Mouse (Mus musculus): ENCODE data around the gene Kank1. TPM values are rescaled to one million over a fixed set of nuclear protein-coding genes. Genes with fewer than 3 reads are reported as not detected.
A peak's percentile ranks its signal among the peaks of the same experiment; 100 is the strongest.

Kank1 gene
- total and polyA plus RNA-seq, 2 experiments from 2014 or later = 6.0 to 16.6 TPM

GRCm38 (mm10) chr19:25230058-25230974 is 6.5 kb upstream of the Kank1 start:
- Histone ChIP-seq H3K4me3 (ENCODE audit: low read depth, low read length) (no peak overlapping the region), H3K4me1 (ENCODE audit: insufficient read depth, low read length) (no peaks in the 10 kb centered on the region), H3K9me3 (ENCODE audit: low read length) (no peaks in the 10 kb centered on the region), H3K27me3 (ENCODE audit: insufficient read depth, low read length) (no peaks in the 10 kb centered on the region), H3K36me3 (ENCODE audit: insufficient read depth, low read length) (no peaks in the 10 kb centered on the region), H3K27ac (ENCODE audit: low read depth, low read length) (no peak overlapping the region), H3K4me2 (ENCODE audit: low read depth, low read length, poor library complexity, severe bottlenecking) (no peak overlapping the region), H3K9ac (replicated peaks; ENCODE audit: low read length, poor library complexity, severe bottlenecking) (no peak overlapping the region)
- DNase-seq (ENCODE audit: low spot score) (peak; percentile 34), ATAC-seq (ENCODE audit: low FRiP score) (no peak)
- no peak for TF ChIP-seq CTCF (IDR thresholded peaks at IDR 0.05)
- 74% methylated on average over 4 of the region's 4 CpGs for WGBS

DNA sequence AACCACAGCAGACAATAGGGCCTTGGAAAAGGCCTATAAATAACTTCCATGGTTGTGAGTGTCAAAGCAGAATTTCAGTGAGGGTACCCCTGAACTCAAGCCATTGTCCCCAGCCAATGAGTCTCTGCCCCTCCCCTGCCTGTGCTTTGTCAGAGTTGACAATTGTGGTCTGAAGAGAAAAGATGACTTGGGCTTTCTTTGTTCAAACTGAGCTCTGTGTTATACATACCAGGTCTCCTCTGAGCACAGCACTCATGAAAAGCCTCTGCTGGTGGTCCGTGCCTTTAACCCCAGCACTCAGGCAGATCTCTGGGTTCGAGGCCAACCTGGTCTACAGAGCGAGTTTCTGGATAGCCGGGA is 5.8 kb upstream of the Kank1 start:
- H3K9me3 ChIP-seq (ENCODE audit: low read length) = no peaks in the 10 kb centered on the region
- no peak overlapping the region for H3K4me2 ChIP-seq (ENCODE audit: low read depth, low read length, poor library complexity, severe bottlenecking)
- no peaks in the 10 kb centered on the region for H3K4me1 ChIP-seq (ENCODE audit: insufficient read depth, low read length)
- H3K27me3 ChIP-seq (ENCODE audit: insufficient read depth, low read length) = no peaks in the 10 kb centered on the region
- no peak overlapping the region for H3K4me3 ChIP-seq (ENCODE audit: low read depth, low read length)
- TF ChIP-seq CTCF (IDR thresholded peaks at IDR 0.05) = no peak
- DNase-seq (ENCODE audit: low spot score) (no peak), ATAC-seq (ENCODE audit: low FRiP score) (no peak)
- H3K36me3 ChIP-seq (ENCODE audit: insufficient read depth, low read length) = no peaks in the 10 kb centered on the region
- H3K9ac ChIP-seq (replicated peaks; ENCODE audit: low read length, poor library complexity, severe bottlenecking) = no peak overlapping the region
- no peak overlapping the region for H3K27ac ChIP-seq (ENCODE audit: low read depth, low read length)
- WGBS = 46% methylated on average over 4 of the region's 4 CpGs

DNA sequence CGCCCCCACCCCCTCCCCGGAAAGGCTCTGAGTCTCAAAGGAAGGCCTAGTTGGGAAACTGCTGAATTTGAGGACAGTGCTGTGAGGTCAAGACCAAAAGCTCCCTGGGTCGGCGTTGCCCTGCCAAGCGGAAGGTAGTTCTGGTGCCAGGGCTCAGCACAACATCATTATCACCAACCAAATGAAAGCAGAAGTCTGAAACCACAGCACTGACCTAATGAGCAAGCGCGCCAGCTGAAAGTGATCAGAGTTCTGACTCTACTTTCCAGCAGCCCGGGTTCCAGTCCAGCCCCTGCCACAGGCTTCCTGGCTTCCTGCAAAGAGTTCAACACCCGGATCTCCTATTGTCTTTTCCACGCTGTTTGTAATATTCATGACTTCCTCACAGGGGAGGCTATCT is 4.7 kb upstream of the Kank1 start:
- DNase-seq (ENCODE audit: low spot score) = no peak
- Histone ChIP-seq H3K9me3 (ENCODE audit: low read length) (no peaks in the 10 kb centered on the region), H3K4me2 (ENCODE audit: low read depth, low read length, poor library complexity, severe bottlenecking) (no peak overlapping the region), H3K27me3 (ENCODE audit: insufficient read depth, low read length) (no peaks in the 10 kb centered on the region), H3K27ac (ENCODE audit: low read depth, low read length) (no peak overlapping the region), H3K36me3 (ENCODE audit: insufficient read depth, low read length) (no peaks in the 10 kb centered on the region), H3K4me1 (ENCODE audit: insufficient read depth, low read length) (no peaks in the 10 kb centered on the region), H3K9ac (replicated peaks; ENCODE audit: low read length, poor library complexity, severe bottlenecking) (no peak overlapping the region), H3K4me3 (ENCODE audit: low read depth, low read length) (no peak overlapping the region)
- 73% methylated on average over 10 of the region's 10 CpGs for WGBS
- TF ChIP-seq CTCF (IDR thresholded peaks at IDR 0.05) = no peak
- ATAC-seq (ENCODE audit: low FRiP score) = no peak

DNA sequence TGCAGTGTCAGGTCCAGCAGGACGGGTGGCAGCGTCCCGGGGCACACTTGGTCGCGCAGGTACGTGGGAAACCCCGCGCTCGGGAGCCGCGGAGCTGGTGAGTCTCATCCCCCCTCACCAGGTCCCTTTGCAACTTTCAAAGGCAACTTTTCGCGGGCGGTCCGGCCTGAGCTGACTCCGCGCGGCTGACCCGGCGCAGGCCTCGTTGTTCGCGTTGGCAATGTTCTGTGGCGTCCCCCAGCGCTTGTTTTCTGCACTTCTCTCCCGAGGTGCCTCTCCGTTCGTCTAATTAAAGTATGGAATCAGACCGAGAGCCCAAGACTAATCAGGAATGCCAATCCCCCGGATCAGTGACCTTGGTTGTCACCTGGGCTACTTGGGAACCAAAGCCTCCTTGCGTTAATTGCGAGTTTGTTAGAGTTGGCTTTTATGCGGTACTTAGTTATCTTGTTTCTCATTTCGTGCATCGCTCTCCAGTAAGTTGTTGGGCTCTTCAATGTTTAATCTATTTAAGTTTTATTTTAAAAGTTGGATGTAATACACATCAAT is 791 bp downstream of the Kank1 start:
- Histone ChIP-seq H3K4me2 (ENCODE audit: low read depth, low read length, poor library complexity, severe bottlenecking) (peak overlapping the region; percentile 99), H3K27me3 (ENCODE audit: insufficient read depth, low read length) (peaks cover 11% of the 10 kb centered on the region), H3K9ac (replicated peaks; ENCODE audit: low read length, poor library complexity, severe bottlenecking) (peak overlapping the region; percentile 42), H3K4me3 (ENCODE audit: low read depth, low read length) (peak overlapping the region; percentile 69), H3K27ac (ENCODE audit: low read depth, low read length) (no peak overlapping the region), H3K9me3 (ENCODE audit: low read length) (no peaks in the 10 kb centered on the region), H3K36me3 (ENCODE audit: insufficient read depth, low read length) (no peaks in the 10 kb centered on the region), H3K4me1 (ENCODE audit: insufficient read depth, low read length) (no peaks in the 10 kb centered on the region; the same call in 1 of the 2 replicates)
- TF ChIP-seq CTCF (IDR thresholded peaks at IDR 0.05) = peak; percentile 51
- ATAC-seq (ENCODE audit: low FRiP score) (0 out of 2 replicates have a peak, but pooled peaks have one; percentile 28), DNase-seq (ENCODE audit: low spot score) (peak; percentile 60)
- under 1% methylated on average over 35 of the region's 35 CpGs for WGBS

DNA sequence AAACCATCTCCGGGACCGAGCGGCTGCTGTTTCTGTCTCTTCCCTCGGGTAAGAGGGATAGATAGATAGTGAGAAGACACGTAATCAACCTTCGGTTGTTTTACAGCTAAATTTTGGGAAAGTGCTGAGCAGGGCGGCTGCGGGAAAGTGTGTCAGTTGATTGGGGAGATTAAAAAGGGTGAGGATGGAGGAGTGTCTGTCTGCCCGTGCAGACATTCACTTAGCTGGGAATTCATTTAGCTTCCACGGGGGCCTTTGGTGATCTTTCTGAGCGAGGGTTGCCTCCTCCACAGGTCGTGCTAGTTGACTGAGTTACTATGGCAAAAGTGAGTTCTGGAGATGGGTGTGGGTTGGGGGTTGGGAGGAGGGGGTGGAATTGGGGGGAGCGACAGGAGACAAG is 1.3 kb downstream of the Kank1 start:
- no peak for DNase-seq (ENCODE audit: low spot score)
- Histone ChIP-seq H3K4me1 (ENCODE audit: insufficient read depth, low read length) (no peaks in the 10 kb centered on the region; the same call in 1 of the 2 replicates), H3K36me3 (ENCODE audit: insufficient read depth, low read length) (no peaks in the 10 kb centered on the region), H3K9me3 (ENCODE audit: low read length) (no peaks in the 10 kb centered on the region), H3K27me3 (ENCODE audit: insufficient read depth, low read length) (peaks cover 11% of the 10 kb centered on the region), H3K4me3 (ENCODE audit: low read depth, low read length) (peak overlapping the region; percentile 69), H3K27ac (ENCODE audit: low read depth, low read length) (no peak overlapping the region), H3K4me2 (ENCODE audit: low read depth, low read length, poor library complexity, severe bottlenecking) (peak overlapping the region; percentile 99), H3K9ac (replicated peaks; ENCODE audit: low read length, poor library complexity, severe bottlenecking) (no peak overlapping the region)
- no peak for ATAC-seq (ENCODE audit: low FRiP score)
- WGBS = 3% methylated on average over 13 of the region's 13 CpGs
- TF ChIP-seq CTCF (IDR thresholded peaks at IDR 0.05) = no peak

DNA sequence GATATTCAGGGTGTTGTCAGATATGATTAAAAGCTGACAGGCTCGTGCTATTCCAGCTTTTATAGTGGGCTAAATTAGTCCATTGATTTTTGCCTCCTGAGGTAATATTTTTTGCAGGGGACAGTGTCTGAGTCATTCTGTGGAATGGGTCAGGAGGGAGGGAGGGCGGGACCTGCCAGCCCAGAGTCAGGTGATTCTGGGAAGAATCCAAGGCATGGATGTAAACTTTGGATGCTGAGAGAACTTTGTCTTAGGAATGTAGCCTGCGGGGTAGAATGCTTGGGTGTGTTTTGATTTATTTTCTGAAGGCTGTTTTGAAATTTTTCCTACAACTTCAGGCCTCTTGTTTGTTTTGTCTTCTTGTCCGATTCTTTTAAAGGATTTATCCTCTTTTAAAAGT is 6.8 kb downstream of the Kank1 start:
- H3K36me3 ChIP-seq (ENCODE audit: insufficient read depth, low read length) = no peaks in the 10 kb centered on the region
- H3K27ac ChIP-seq (ENCODE audit: low read depth, low read length) = no peak overlapping the region
- 84% methylated on average over 4 of the region's 4 CpGs for WGBS
- no peak for TF ChIP-seq CTCF (IDR thresholded peaks at IDR 0.05)
- no peaks in the 10 kb centered on the region for H3K4me1 ChIP-seq (ENCODE audit: insufficient read depth, low read length)
- ATAC-seq (ENCODE audit: low FRiP score) = no peak
- no peak overlapping the region for H3K4me2 ChIP-seq (ENCODE audit: low read depth, low read length, poor library complexity, severe bottlenecking)
- no peaks in the 10 kb centered on the region for H3K9me3 ChIP-seq (ENCODE audit: low read length)
- H3K9ac ChIP-seq (replicated peaks; ENCODE audit: low read length, poor library complexity, severe bottlenecking) = no peak overlapping the region
- DNase-seq (ENCODE audit: low spot score) = no peak
- H3K4me3 ChIP-seq (ENCODE audit: low read depth, low read length) = no peak overlapping the region
- no peaks in the 10 kb centered on the region for H3K27me3 ChIP-seq (ENCODE audit: insufficient read depth, low read length)
